Mouse (Mus musculus) cerebellum, adult 2 months (tissue): ENCODE data around the gene Ppp1r13b. TPM values are rescaled to one million over a fixed set of nuclear protein-coding genes. Genes with fewer than 3 reads are reported as not detected.

Experiments
- DNase-seq, 2 experiments: peaks; one replicate each; pipeline ENCODE4 v3.0.0; 2021
- H3K27ac ChIP-seq: fragments of 200-500 bp; 2 replicates; pipeline ENCODE4 v1.5.1; 2012; ENCODE audit warnings: low read length, control low read depth, inconsistent platforms; ENCODE audit not compliant: insufficient read depth
- H3K27me3 ChIP-seq: fragments of 200-500 bp; 2 replicates; pipeline ENCODE4 v1.6.1; 2012; ENCODE audit warnings: inconsistent platforms, mild to moderate bottlenecking, low read length, moderate library complexity; ENCODE audit not compliant: control insufficient read depth, insufficient read depth
- H3K4me1 ChIP-seq: fragments of 200-500 bp; 2 replicates; pipeline ENCODE4 v1.6.1; 2011; ENCODE audit warnings: low read length; ENCODE audit not compliant: control insufficient read depth, insufficient read depth
- H3K4me3 ChIP-seq: fragments of 200-500 bp; replicated peaks from 2 replicates; pipeline ENCODE3; 2011; ENCODE audit warnings: mild to moderate bottlenecking, low read depth, low read length, control low read depth; ENCODE audit not compliant: insufficient read depth
- CTCF ChIP-seq: fragments of 200-500 bp; IDR thresholded peaks from 2 replicates; pipeline ENCODE4 v1.5.1; 2011; ENCODE audit warnings: low read depth, mild to moderate bottlenecking, control low read depth, low read length, moderate library complexity, borderline replicate concordance; ENCODE audit not compliant: insufficient read depth
- POLR2A ChIP-seq: fragments of 200-500 bp; IDR thresholded peaks from 2 replicates; pipeline ENCODE4 v1.6.1; 2011; ENCODE audit warnings: low read length, control low read depth, borderline replicate concordance; ENCODE audit not compliant: insufficient read depth
- WGBS: fragments of 180-500 bp; shearing (Covaris S2); methylation state at CpG from one replicate; pipeline ENCODE4 v1.1.7; 2018; 5-methylcytosine and 5-hydroxymethylcytosine counted together
- polyA plus RNA-seq: library from polyadenylated mRNA; depleted of rRNA; stranded (reverse); fragments of >200 nt; gene quantifications from 2 replicates; pipeline ENCODE4 v1.2.3, GENCODE M21; 2012

Ppp1r13b gene
- polyA plus RNA-seq, 1 experiment: 38.4 TPM

- H3K4me3 ChIP-seq: no peak overlapping the region
- no peaks in the 10 kb centered on the region for H3K27me3 ChIP-seq
- TF ChIP-seq CTCF: no peak
- no peak for TF ChIP-seq POLR2A
- WGBS: 96% methylated on average over 4 of the region's 4 CpGs
- H3K27ac ChIP-seq: no peak overlapping the region
- H3K4me1 ChIP-seq: peaks cover 7% of the 10 kb centered on the region
- no peak for DNase-seq
These were observed 62.0 kb downstream of the Ppp1r13b start for GRCm38 (mm10) chr12:111845953-111846352.

GRCm38 (mm10) chr12:111843470-111843869, 64.4 kb downstream of the Ppp1r13b start:
- WGBS: 71% methylated on average over 2 of the region's 2 CpGs
- TF ChIP-seq CTCF: no peak
- TF ChIP-seq POLR2A: no peak
- no peak for DNase-seq
- no peaks in the 10 kb centered on the region for H3K27me3 ChIP-seq
- H3K4me1 ChIP-seq: peaks cover 4% of the 10 kb centered on the region
- H3K4me3 ChIP-seq: no peak overlapping the region
- no peak overlapping the region for H3K27ac ChIP-seq

- no peak for TF ChIP-seq CTCF
- no peak for TF ChIP-seq POLR2A
- Histone ChIP-seq H3K27me3 (no peaks in the 10 kb centered on the region), H3K4me3 (no peak overlapping the region), H3K4me1 (no peaks in the 10 kb centered on the region), H3K27ac (no peak overlapping the region)
- no peak for DNase-seq
- 89% methylated on average over 15 of the region's 15 CpGs for WGBS
These were observed 65.1 kb downstream of the Ppp1r13b start for GRCm38 (mm10) chr12:111842565-111843433.

- no peak for DNase-seq
- Histone ChIP-seq H3K4me3 (no peak overlapping the region), H3K27me3 (no peaks in the 10 kb centered on the region), H3K27ac (no peak overlapping the region), H3K4me1 (peaks cover 15% of the 10 kb centered on the region)
- WGBS: 90% methylated on average over 10 of the region's 10 CpGs
- TF ChIP-seq POLR2A (no peak), CTCF (no peak)
These were observed 74.5 kb downstream of the Ppp1r13b start for GRCm38 (mm10) chr12:111833457-111833856.

- peaks cover 15% of the 10 kb centered on the region for H3K4me1 ChIP-seq
- no peak overlapping the region for H3K4me3 ChIP-seq
- H3K27ac ChIP-seq: no peak overlapping the region
- no peak for TF ChIP-seq CTCF
- no peak for DNase-seq
- WGBS: 57% methylated on average over 5 of the region's 5 CpGs
- H3K27me3 ChIP-seq: no peaks in the 10 kb centered on the region
These were observed 75.3 kb downstream of the Ppp1r13b start for GRCm38 (mm10) chr12:111832643-111833042.

GRCm38 (mm10) chr12:111830375-111830774, 77.5 kb downstream of the Ppp1r13b start:
- Histone ChIP-seq H3K27ac (no peak overlapping the region), H3K4me1 (peaks cover 15% of the 10 kb centered on the region), H3K27me3 (no peaks in the 10 kb centered on the region), H3K4me3 (no peak overlapping the region)
- DNase-seq: no peak
- TF ChIP-seq CTCF (no peak), POLR2A (no peak)
- 60% methylated on average over 10 of the region's 10 CpGs for WGBS

GRCm38 (mm10) chr12:111829954-111830353, 78.0 kb downstream of the Ppp1r13b start:
- peak; percentile 61 to 76 for DNase-seq
- no peak overlapping the region for H3K4me3 ChIP-seq
- H3K4me1 ChIP-seq: peaks cover 15% of the 10 kb centered on the region
- no peaks in the 10 kb centered on the region for H3K27me3 ChIP-seq
- no peak for TF ChIP-seq POLR2A
- no peak for TF ChIP-seq CTCF
- H3K27ac ChIP-seq: no peak overlapping the region
- WGBS: 14% methylated on average over 9 of the region's 9 CpGs

GRCm38 (mm10) chr12:111829447-111829846, 78.5 kb downstream of the Ppp1r13b start:
- Histone ChIP-seq H3K27ac (no peak overlapping the region), H3K27me3 (no peaks in the 10 kb centered on the region), H3K4me1 (peaks cover 15% of the 10 kb centered on the region), H3K4me3 (no peak overlapping the region)
- TF ChIP-seq CTCF (no peak), POLR2A (no peak)
- 20% methylated on average over 5 of the region's 5 CpGs for WGBS
- DNase-seq: no peak
